Mouse (Mus musculus): ENCODE data around the gene Klhl28. TPM values are rescaled to one million over a fixed set of nuclear protein-coding genes. Genes with fewer than 3 reads are reported as not detected.

The Klhl28 gene
- polyA plus RNA-seq, 1 experiment from 2014 or later, result 19.9 TPM

DNA sequence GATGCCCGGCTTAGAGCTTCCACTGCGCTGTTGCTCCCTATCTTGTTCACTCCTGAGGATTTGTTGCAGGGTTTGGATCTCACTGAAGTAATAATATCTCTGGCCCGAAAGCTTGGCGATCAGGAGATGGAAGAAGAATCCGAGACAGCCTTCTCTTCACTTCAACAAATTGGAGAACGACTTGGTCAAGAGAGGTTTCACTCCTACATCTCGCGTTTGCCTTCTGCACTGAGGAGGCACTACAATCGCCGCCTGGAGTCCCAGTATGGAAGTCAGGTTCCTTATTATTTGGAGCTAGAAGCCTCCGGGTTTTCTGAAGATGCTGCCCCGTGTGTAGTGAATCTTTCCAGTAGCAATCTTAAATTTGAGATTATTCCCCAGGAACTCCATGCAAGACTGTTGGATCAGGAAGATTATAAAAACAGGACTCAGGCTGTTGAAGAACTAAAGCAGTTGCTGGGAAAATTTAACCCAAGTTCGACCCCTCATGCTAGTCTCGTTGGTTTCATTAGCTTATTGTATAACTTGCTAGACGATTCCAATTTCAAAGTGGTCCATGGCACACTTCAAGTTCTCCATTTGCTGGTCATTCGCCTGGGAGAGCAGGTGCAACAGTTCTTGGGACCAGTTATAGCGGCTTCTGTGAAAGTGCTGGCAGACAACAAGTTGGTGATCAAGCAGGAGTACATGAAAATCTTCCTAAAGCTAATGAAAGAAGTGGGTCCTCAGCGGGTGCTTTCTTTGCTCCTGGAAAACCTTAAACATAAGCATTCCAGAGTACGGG, 1.5 kb upstream of the Klhl28 start:
- Histone ChIP-seq H3K36me3 (ENCODE audit: control insufficient read depth, insufficient read depth, low read length) (no peaks in the 10 kb centered on the region), H3K4me3 (ENCODE audit: low read depth, low read length) (peak overlapping the region; percentile 89), H3K4me1 (ENCODE audit: control insufficient read depth, insufficient read depth, low read length) (peaks cover 15% of the 10 kb centered on the region; the same call in 1 of the 2 replicates), H3K27me3 (ENCODE audit: control insufficient read depth, insufficient read depth, low read length) (no peaks in the 10 kb centered on the region), H3K9ac (ENCODE audit: low read length) (peak overlapping the region; percentile 87), H3K27ac (ENCODE audit: low read depth, low read length) (no peak overlapping the region), H3K9me3 (ENCODE audit: control insufficient read depth, low read length) (no peaks in the 10 kb centered on the region), H3K4me2 (peak overlapping the region; percentile 90)
- ATAC-seq (ENCODE audit: low FRiP score) (no peak), DNase-seq (ENCODE audit: low spot score, missing footprints) (peak; percentile 92)
- WGBS, result 6% methylated on average over 19 of the region's 19 CpGs

DNA sequence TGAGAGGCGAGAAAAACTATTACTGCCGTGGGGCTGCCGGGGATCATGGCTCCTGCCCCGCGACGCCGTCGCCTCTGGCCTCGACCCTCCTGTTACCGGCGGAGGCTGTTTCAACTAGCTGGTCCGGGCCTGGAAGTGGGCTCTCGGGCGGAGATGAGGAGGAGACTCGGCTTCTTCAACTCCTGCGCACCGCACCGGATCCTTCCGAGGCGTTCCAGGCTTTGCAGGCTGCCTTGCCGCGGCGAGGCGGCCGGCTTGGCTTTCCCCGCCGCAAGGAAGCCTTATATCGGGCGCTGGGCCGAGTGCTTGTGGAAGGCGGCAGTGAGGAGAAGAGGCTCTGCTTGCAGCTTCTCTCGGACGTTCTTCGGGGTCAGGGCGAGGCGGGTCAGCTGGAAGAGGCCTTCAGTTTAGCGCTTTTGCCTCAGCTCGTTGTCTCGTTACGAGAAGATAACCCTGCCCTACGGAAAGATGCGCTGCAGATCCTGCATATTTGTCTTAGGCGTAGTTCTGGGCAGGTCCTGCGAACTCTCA, 832 bp upstream of the Klhl28 start:
- peaks cover 15% of the 10 kb centered on the region; the same call in 1 of the 2 replicates for H3K4me1 ChIP-seq (ENCODE audit: control insufficient read depth, insufficient read depth, low read length)
- peak; percentile 3; the same call in 1 of the 2 replicates for ATAC-seq (ENCODE audit: low FRiP score)
- H3K9ac ChIP-seq (ENCODE audit: low read length), result peak overlapping the region; percentile 87
- peak overlapping the region; percentile 84 for H3K27ac ChIP-seq (ENCODE audit: low read depth, low read length)
- H3K4me3 ChIP-seq (ENCODE audit: low read depth, low read length), result peak overlapping the region; percentile 89
- peak overlapping the region; percentile 90 for H3K4me2 ChIP-seq
- peak; percentile 96 for DNase-seq (ENCODE audit: low spot score, missing footprints)
- no peaks in the 10 kb centered on the region for H3K27me3 ChIP-seq (ENCODE audit: control insufficient read depth, insufficient read depth, low read length)
- H3K36me3 ChIP-seq (ENCODE audit: control insufficient read depth, insufficient read depth, low read length), result no peaks in the 10 kb centered on the region
- H3K9me3 ChIP-seq (ENCODE audit: control insufficient read depth, low read length), result no peaks in the 10 kb centered on the region
- WGBS, result under 1% methylated on average over 44 of the region's 44 CpGs

DNA sequence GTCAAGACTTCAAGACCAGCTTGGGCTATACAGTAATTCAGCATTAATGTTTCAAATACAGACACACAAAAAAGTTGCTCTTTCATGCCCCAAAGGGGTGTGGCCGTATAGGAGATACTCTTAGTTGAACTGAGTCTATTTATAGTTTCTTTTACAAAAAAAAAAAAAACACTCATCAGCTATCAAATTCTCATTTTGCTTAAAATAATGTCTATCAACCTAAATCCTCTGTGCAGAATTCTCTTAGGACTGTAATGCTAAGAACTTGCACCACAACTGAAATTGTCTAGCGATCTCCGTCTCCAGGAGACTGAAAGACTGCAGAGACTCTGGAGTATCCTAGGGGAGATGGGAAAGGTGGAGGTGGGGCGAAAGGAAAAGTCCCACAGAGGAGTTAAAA, 774 bp downstream of the Klhl28 start:
- H3K4me1 ChIP-seq (ENCODE audit: control insufficient read depth, insufficient read depth, low read length), result peaks cover 8% of the 10 kb centered on the region; the same call in 1 of the 2 replicates
- no peak for ATAC-seq (ENCODE audit: low FRiP score)
- H3K9ac ChIP-seq (ENCODE audit: low read length), result peak overlapping the region; percentile 63; the same call in 1 of the 2 replicates
- no peaks in the 10 kb centered on the region for H3K9me3 ChIP-seq (ENCODE audit: control insufficient read depth, low read length)
- WGBS, result 26% methylated on average over 4 of the region's 4 CpGs
- no peak overlapping the region for H3K27ac ChIP-seq (ENCODE audit: low read depth, low read length)
- H3K4me2 ChIP-seq, result peak overlapping the region; percentile 74
- H3K4me3 ChIP-seq (ENCODE audit: low read depth, low read length), result peak overlapping the region; percentile 89
- no peaks in the 10 kb centered on the region for H3K36me3 ChIP-seq (ENCODE audit: control insufficient read depth, insufficient read depth, low read length)
- no peaks in the 10 kb centered on the region for H3K27me3 ChIP-seq (ENCODE audit: control insufficient read depth, insufficient read depth, low read length)
- no peak for DNase-seq (ENCODE audit: low spot score, missing footprints)

DNA sequence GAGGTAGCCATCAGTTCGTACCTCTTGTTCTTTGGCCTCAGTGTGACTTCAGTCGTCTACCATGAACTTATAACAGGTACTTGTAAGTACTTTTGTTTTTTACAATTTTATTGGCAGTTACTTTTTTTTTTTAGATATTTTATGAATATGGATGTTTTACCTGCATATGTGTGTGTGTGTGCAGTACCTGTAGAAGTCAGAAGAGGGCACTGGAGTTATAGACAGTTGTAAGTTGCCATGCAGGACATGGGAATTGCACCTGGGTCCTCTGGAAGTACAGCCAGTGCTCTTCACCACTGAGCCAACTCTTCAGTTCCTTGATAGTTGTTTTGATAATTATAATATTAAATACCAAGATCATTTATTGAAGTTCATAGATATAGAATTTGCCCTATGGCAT, 27.8 kb downstream of the Klhl28 start:
- Histone ChIP-seq H3K27me3 (ENCODE audit: control insufficient read depth, insufficient read depth, low read length) (no peaks in the 10 kb centered on the region), H3K9ac (ENCODE audit: low read length) (no peak overlapping the region), H3K4me1 (ENCODE audit: control insufficient read depth, insufficient read depth, low read length) (no peaks in the 10 kb centered on the region), H3K4me3 (ENCODE audit: low read depth, low read length) (no peak overlapping the region), H3K27ac (ENCODE audit: low read depth, low read length) (no peak overlapping the region), H3K9me3 (ENCODE audit: control insufficient read depth, low read length) (no peaks in the 10 kb centered on the region), H3K36me3 (ENCODE audit: control insufficient read depth, insufficient read depth, low read length) (no peaks in the 10 kb centered on the region), H3K4me2 (no peak overlapping the region)
- 93% methylated on average over 2 of the region's 2 CpGs for WGBS
- DNase-seq (ENCODE audit: low spot score, missing footprints) (no peak), ATAC-seq (ENCODE audit: low FRiP score) (no peak)

DNA sequence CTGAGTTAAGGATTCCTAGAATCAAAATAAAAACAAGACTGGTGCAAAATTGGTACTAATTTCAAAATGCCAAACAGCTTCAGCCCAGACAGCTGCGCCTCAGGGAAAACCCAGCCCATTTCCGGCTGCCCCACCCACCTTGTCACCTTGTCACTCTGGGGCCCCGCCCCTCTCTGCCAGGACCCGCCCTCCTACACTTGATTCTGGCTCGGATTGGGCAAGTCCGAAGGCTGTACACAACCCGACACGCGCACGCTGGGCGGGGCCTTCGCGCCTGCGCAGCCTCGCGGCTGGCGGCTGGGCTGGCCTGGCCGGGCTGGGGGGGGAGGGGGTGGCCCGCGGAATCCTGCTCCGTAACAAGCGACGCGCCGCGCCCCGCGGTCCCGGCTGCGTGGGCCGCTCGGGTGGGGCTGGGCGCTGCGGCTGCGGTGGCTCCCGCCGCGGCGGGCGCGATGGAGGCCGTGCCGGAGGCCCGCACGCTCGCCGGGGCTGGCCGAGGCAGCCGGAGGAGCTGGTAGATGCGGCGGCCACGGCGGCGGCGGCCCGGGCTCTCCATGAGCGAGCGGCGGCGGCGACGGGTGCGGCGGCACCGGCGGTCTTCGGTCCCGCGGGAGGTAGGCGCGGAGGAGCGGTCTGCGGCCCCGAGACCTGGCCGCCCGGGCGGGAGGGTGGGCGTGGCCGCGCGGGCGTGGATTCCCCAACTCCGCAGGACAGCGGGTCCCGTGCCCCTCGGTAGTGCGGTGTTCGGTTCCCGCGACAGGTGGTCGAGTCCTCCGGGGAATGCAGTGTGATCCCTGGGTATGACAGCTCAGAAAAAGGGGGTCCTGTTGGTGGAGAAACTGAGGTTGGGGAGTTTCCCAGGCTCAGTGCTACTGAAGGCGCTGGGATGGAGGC, 47.5 kb downstream of the Klhl28 start, which contains the start of gene Gm527:
Gene Gm527, plus strand, starts transcription at position 329 of the 894 bp plus-strand sequence.
- H3K4me2 ChIP-seq, result peak within 1 kb of the TSS; percentile 84
- H3K9ac ChIP-seq (ENCODE audit: low read length), result peak within 1 kb of the TSS; percentile 84
- H3K9me3 ChIP-seq (ENCODE audit: control insufficient read depth, low read length), result no peaks in the 10 kb centered on the region
- under 1% methylated on average over 51 of the region's 93 CpGs for WGBS
- H3K4me3 ChIP-seq (ENCODE audit: low read depth, low read length), result peak within 1 kb of the TSS; percentile 81
- no peaks in the 10 kb centered on the region for H3K4me1 ChIP-seq (ENCODE audit: control insufficient read depth, insufficient read depth, low read length)
- peak; percentile 99 for DNase-seq (ENCODE audit: low spot score, missing footprints)
- H3K36me3 ChIP-seq (ENCODE audit: control insufficient read depth, insufficient read depth, low read length), result no peaks in the 10 kb centered on the region
- peak; percentile 100 for ATAC-seq (ENCODE audit: low FRiP score)
- no peaks in the 10 kb centered on the region for H3K27me3 ChIP-seq (ENCODE audit: control insufficient read depth, insufficient read depth, low read length)
- peak within 1 kb of the TSS; percentile 20; the same call in 1 of the 2 replicates for H3K27ac ChIP-seq (ENCODE audit: low read depth, low read length)

DNA sequence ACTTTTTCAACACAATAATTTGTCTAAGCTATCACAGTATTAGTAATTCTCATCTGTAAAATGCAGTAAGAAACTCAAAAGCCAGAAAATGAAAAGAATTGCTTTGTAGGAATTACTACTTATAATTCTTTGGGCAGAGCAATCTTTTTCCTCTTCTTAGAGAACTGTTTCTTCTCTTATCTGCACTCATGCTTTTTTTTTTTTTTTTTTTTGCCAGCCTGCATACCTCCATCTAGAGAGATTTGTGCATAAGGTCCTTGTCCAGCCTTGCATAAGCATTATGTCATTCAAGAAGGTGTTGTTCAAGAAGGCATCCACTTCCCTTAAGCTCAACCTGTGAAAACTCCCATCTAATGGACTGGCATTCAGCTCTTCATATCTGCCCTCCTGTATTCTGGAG, 48.6 kb downstream of the Klhl28 start:
- ATAC-seq (ENCODE audit: low FRiP score) (no peak), DNase-seq (ENCODE audit: low spot score, missing footprints) (no peak)
- Histone ChIP-seq H3K4me3 (ENCODE audit: low read depth, low read length) (no peak overlapping the region), H3K9me3 (ENCODE audit: control insufficient read depth, low read length) (no peaks in the 10 kb centered on the region), H3K27me3 (ENCODE audit: control insufficient read depth, insufficient read depth, low read length) (no peaks in the 10 kb centered on the region), H3K36me3 (ENCODE audit: control insufficient read depth, insufficient read depth, low read length) (no peaks in the 10 kb centered on the region), H3K9ac (ENCODE audit: low read length) (no peak overlapping the region), H3K27ac (ENCODE audit: low read depth, low read length) (no peak overlapping the region), H3K4me2 (no peak overlapping the region), H3K4me1 (ENCODE audit: control insufficient read depth, insufficient read depth, low read length) (no peaks in the 10 kb centered on the region)

DNA sequence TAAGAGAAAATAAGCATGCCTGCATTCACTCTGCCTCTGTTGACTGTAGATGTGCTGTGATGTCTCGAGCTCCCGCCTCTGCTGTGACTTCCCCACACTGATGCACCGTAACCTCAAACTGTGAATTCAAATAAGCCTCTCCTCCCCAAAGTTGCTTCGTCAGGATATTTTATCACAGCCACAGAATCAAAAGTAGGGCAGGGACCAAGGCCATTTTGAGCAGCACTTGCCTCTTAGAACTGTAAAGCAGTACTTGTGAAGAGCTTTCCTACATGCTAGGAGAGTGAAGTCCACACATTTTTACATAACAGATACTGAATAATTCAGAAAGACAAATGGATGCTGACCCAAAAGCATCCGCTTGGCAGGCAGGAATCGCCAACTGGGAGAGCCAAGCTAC, 52.3 kb downstream of the Klhl28 start:
- H3K9me3 ChIP-seq (ENCODE audit: control insufficient read depth, low read length), result no peaks in the 10 kb centered on the region
- no peak overlapping the region for H3K4me3 ChIP-seq (ENCODE audit: low read depth, low read length)
- no peak overlapping the region for H3K9ac ChIP-seq (ENCODE audit: low read length)
- ATAC-seq (ENCODE audit: low FRiP score) (no peak), DNase-seq (ENCODE audit: low spot score, missing footprints) (no peak)
- WGBS, result 65% methylated on average over 6 of the region's 6 CpGs
- no peaks in the 10 kb centered on the region for H3K27me3 ChIP-seq (ENCODE audit: control insufficient read depth, insufficient read depth, low read length)
- no peak overlapping the region for H3K4me2 ChIP-seq
- no peak overlapping the region for H3K27ac ChIP-seq (ENCODE audit: low read depth, low read length)
- H3K4me1 ChIP-seq (ENCODE audit: control insufficient read depth, insufficient read depth, low read length), result no peaks in the 10 kb centered on the region
- H3K36me3 ChIP-seq (ENCODE audit: control insufficient read depth, insufficient read depth, low read length), result no peaks in the 10 kb centered on the region

DNA sequence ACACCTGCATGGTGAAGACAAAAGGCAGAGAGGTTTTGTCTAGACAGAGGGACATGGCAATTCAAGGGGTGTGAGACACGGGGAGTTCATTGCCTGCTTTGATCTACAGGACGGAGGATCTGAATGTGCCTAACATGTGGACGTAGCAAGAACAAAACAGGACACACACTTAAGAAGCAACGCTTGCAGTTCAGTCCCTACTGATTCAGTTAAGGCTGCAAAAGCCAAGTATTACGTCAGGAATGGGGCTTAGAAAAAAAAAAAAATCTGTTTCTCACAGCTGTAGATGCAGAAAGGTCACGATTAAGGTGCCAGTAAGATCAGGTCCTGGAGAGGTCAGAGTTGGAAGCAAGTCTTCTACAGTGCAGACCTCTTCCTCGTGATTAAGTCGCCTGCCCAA, 62.1 kb downstream of the Klhl28 start:
- ATAC-seq (ENCODE audit: low FRiP score) (no peak), DNase-seq (ENCODE audit: low spot score, missing footprints) (no peak)
- H3K4me2 ChIP-seq, result no peak overlapping the region
- no peaks in the 10 kb centered on the region for H3K9me3 ChIP-seq (ENCODE audit: control insufficient read depth, low read length)
- H3K4me1 ChIP-seq (ENCODE audit: control insufficient read depth, insufficient read depth, low read length), result no peaks in the 10 kb centered on the region
- WGBS, result 72% methylated on average over 8 of the region's 8 CpGs
- H3K36me3 ChIP-seq (ENCODE audit: control insufficient read depth, insufficient read depth, low read length), result no peaks in the 10 kb centered on the region
- H3K4me3 ChIP-seq (ENCODE audit: low read depth, low read length), result no peak overlapping the region
- no peak overlapping the region for H3K27ac ChIP-seq (ENCODE audit: low read depth, low read length)
- no peak overlapping the region for H3K9ac ChIP-seq (ENCODE audit: low read length)
- H3K27me3 ChIP-seq (ENCODE audit: control insufficient read depth, insufficient read depth, low read length), result no peaks in the 10 kb centered on the region

Data from midbrain, embryonic 11.5 days (tissue).